Mouse (Mus musculus): Measurements from ENCODE around the gene Ampd3.

The Ampd3 gene

GRCm38 (mm10) chr7:110768001-110768400 lies at the start of gene Ampd3:
Ampd3 (plus strand) TSS chr7:110768206.
- DNase-seq = peak in 1 of 2 experiments; percentile 16

DNA sequence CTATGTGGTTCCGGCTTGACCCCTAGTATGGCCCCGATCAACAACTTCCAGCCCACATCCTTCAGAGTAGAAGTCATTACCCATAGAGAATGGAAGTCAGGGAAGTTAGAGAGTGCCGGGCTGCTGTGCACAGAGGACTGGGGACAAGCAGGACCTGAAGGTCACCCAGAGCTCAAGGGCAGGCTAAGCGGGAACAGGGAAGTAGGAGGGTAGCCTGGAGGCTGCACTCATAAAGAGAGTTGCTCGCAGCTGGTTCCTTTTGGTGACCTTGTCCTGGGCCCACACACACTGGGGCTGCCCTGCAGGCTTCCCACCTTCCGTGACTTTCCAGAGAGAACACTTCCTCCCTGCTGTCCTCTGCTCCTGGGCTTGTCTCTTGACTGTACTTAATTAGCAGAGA lies 49.5 kb upstream of the Ampd3 start:
- DNase-seq = no peak

DNA sequence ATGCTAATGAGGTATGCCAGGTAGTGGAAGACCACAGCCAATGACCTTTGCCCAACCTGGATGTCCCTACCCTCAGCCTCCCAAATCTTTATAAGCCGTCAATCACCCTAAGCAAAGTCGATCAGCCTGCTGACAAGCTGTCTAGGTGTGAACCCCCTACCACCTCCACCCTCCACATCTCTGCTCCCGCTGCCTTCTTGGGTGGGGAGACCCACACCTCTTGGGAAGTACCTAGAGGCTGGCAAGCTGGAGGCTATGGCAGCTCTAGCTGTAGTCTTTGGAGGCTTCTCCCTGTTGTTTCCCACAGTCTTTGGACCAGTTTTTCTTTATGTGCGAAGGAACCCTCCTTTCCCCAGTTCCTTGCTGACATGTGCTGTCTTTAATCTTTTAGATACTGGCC lies 48.1 kb upstream of the Ampd3 start:
- DNase-seq = no peak

- no peak for DNase-seq
Observed at GRCm38 (mm10) chr7:110722183-110722582, 45.8 kb upstream of the Ampd3 start.

DNA sequence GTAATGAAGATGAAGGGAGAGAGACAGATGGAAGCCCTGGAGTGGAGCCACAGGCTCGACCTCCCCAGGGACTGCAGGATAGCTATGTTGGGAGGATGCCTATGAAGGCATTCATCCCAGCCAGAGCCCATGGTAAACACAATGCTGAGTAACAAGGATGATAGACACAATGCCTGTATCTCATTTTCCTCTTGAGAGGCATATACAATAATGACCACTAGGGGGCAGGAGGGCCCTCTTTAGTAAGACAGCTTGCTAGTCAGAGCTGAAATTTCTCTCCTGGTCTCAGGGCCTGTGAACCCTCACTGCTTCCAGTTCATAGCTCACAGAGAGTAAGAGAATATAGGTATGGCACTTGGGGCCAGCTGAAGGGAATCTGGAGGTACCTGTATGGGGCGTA lies 41.0 kb upstream of the Ampd3 start:
- DNase-seq = peak in 1 of 2 experiments; percentile 52

DNA sequence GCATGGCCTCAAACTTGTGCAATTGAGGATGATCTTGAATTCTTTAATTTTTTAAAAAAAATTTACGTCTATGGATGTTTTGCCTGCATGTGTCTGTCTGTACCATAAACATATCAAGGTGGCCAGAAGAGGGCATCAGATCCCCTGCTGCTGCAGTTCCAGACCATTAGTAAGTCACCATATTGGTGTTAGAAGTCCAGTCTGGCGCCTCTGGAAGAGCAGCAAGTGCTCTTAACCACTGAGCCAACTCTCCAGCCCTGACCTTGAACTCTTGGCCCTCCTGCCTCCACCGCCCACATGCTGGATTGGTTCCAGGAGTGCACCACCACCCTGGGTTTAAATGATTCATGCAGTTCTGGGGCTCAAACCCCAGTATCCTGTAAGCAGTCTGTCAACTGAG lies 39.1 kb upstream of the Ampd3 start:
- DNase-seq = peak in 1 of 2 experiments; percentile 52

GRCm38 (mm10) chr7:110729295-110729694 lies 38.7 kb upstream of the Ampd3 start:
- no peak for DNase-seq

GRCm38 (mm10) chr7:110731091-110731967 lies 36.7 kb upstream of the Ampd3 start:
- DNase-seq = no peak

- no peak for DNase-seq
Observed at GRCm38 (mm10) chr7:110732001-110732632, 35.9 kb upstream of the Ampd3 start.

GRCm38 (mm10) chr7:110736914-110737313 lies 31.1 kb upstream of the Ampd3 start:
- no peak for DNase-seq

DNA sequence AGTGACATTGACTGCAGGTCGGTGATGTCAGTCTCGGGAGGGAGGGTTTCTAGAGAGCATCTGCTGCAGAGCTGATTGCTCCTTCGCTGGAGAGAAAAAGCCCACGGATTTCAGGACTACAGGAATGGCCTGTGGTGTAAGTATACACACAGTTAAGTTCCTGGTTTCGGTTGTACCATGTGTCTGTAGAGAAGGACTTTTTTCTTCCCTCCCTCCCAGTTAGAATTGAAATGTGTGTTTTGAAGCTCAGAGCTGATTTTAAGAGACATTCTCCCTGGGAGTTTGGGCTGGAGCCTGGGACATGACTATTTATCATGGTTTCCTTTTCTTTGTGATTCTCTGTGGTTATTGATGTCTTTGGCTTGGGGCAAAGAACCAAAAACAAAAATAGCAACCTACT lies 28.2 kb upstream of the Ampd3 start:
- DNase-seq = no peak

DNA sequence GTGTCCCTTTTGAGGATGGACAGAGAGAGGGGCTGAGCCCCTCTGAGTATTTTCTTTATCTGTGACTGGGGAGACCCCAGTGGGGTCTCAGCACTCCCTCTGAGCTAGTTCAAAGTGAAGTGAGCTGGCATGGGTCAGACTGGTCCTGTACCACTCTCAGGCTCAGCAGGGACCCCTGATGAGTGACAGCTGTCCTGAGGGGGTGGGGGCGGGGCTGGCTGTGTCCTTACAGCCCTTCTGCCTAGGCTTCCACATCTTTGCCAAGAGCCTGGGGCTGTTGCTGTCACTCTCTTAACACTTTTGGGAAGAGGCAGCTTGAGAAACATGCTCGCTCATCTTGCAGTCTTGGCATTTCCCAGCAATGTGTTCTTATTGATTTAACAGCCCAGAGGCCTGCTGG lies 27.8 kb upstream of the Ampd3 start:
- DNase-seq = peak in 1 of 2 experiments; percentile 41

DNA sequence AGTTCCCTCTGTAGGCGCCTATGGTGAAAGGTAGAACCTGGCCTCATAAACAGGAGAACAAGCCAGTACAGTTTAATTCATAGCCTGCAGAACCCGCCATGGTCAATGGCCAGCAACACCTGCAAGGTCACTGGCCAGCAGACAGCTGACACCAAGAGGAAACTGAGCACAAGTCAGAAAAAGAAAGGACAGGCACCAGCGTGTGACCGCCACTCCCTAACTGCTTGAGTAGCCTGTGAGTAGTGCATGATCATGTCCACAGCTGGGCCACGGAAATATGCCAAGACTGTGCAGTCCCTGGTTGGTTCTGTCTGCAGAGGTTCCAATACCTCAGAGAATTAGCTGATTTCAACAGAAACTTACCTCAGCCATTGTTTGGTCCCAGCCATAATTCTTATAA lies 26.0 kb upstream of the Ampd3 start:
- no peak for DNase-seq

GRCm38 (mm10) chr7:110746087-110746562 lies 21.9 kb upstream of the Ampd3 start:
- DNase-seq = no peak

- no peak for DNase-seq
Observed at GRCm38 (mm10) chr7:110746809-110747208, 21.2 kb upstream of the Ampd3 start.

DNA sequence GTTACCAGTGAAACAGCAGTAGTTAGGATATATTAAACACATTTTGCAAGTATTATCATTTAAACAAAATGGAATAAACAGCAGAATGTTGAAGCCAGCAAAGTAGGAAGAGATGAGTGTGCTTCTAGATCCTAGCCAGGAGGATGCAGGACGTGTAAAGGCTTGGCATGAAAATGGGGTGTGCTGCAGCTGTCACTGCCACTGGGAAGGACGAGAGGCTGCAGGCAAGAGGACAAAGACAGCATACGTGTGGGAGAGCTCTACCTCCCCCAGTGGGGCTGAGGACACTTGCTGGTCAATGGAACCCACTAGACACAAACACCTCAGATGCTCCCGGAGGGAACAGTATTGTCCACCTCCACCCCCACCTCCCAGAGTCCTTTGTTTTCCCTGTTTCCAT lies 17.2 kb upstream of the Ampd3 start:
- no peak for DNase-seq

- no peak for DNase-seq
Observed at GRCm38 (mm10) chr7:110751634-110752033, 16.4 kb upstream of the Ampd3 start.

DNA sequence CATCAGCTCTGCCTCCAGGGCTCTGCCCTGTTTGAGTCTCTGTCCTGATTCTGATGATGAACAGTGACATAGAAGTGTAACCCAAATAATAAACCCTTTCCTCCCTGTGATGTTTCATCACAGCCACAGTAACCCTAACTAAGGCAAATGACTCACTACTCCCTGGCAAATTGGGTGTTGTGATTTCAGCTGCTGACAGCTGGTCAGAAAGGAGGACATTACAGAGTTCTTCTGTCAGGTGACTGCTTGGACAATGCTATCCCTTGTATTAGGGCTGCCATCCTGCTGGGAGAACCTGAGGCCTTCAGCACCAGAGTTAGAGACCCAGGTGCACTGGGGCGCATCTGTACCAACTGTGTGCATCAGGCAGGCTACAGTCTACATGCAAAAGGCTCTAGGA lies 14.7 kb upstream of the Ampd3 start:
- no peak for DNase-seq

- DNase-seq = no peak
Observed at GRCm38 (mm10) chr7:110753926-110754330, 14.1 kb upstream of the Ampd3 start.

DNA sequence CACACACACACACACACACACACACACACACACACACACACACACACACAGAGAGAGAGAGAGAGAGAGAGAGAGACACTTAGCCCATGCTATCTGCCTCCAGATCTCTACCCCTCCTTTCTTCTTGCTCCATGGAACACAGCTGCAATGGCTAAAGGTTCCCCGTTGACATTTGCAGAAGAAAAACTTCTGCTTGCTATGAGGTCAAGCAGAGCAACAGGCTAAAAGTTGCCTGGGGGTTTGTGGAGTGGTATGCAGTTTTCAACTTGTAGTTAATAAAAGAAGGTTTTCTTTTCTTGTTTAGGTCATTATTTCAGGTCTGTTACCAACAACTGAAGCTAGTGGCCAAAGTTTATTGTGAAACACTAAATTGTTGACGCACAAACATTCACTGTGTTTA lies 11.6 kb upstream of the Ampd3 start:
- DNase-seq = no peak

- DNase-seq = no peak
Observed at GRCm38 (mm10) chr7:110762605-110763180, 5.3 kb upstream of the Ampd3 start.

- DNase-seq = peak; percentile 67
Observed at GRCm38 (mm10) chr7:110768451-110769064, 552 bp downstream of the Ampd3 start.

- DNase-seq = peak; percentile 54 to 56
Observed at GRCm38 (mm10) chr7:110769094-110769493, 1.1 kb downstream of the Ampd3 start.

Measured in lung, postnatal 4 days (tissue).